ENCODE assay signal across 11 mouse cellular contexts in the genomic region with DNA sequence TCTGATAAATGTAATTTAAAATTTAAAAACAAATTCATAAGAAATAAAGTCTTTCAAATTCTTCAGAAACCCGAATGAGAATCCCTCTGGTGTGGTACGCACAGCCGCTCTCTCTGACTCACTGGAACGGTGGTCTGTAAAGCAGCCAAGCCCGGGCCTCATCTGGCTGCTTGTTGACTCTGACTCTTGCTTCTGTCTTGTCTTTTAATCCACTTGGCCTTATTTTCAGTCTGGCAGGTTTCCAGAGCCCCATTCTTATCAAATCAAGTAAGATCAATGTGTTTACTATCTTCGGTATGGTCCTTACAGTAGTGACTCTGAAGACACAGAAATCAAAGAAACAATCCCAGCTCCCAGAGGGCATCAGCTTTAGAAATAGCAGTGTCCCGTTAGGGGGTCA. TPM values are rescaled to one million over a fixed set of nuclear protein-coding genes. Genes with fewer than 3 reads are reported as not detected.
DNase-seq lines count a peak whose midpoint lies in the region; ATAC-seq and TF ChIP-seq lines count a peak whose summit lies in the region.
"Had no signal": no experiment of that assay in that cellular context is flagged by ENCODE, and none has a peak within 500 bp of the region (broad histone marks: within the 10 kb centered on the region; RNA-seq: fewer than 3 reads in every experiment).

No protein-coding gene starts in this region.

- no peak overlapping the region for H3K9ac ChIP-seq in intestine, postnatal 0 days (ENCODE audit: low read depth, low read length)
- no peak overlapping the region for H3K9ac ChIP-seq in intestine, embryonic 16.5 days (ENCODE audit: low read depth, low read length)
- no peak overlapping the region for H3K9ac ChIP-seq in liver, embryonic 15.5 days

- no peak overlapping the region for H3K27ac ChIP-seq in intestine, postnatal 0 days (ENCODE audit: low read depth, low read length)
- no peak overlapping the region for H3K27ac ChIP-seq in intestine, embryonic 16.5 days (ENCODE audit: low read length)
- peak overlapping the region; percentile 100 for H3K27ac ChIP-seq in liver, embryonic 15.5 days (replicated peaks)
- H3K27ac ChIP-seq: layer of hippocampus, adult 2 months had no signal

- WGBS in intestine, postnatal 0 days: 42% methylated on average over 7 of the region's 7 CpGs
- WGBS in intestine, embryonic 16.5 days: 29% methylated on average over 7 of the region's 7 CpGs
- WGBS in liver, embryonic 15.5 days (ENCODE audit: insufficient replicate concordance): 37% methylated on average over 7 of the region's 7 CpGs

- H3K4me3 ChIP-seq in intestine, postnatal 0 days (ENCODE audit: low read depth, low read length): no peak overlapping the region
- H3K4me3 ChIP-seq in intestine, embryonic 16.5 days (ENCODE audit: low read length): no peak overlapping the region
- 0 out of 2 replicates have a peak overlapping the region, but pooled peaks have one; percentile 85 for H3K4me3 ChIP-seq in liver, embryonic 15.5 days (replicated peaks)

- DNase-seq in adrenal gland, adult 2 months: peak; percentile 36
- DNase-seq in adrenal gland, adult 18-20 months (ENCODE audit: low spot score in 2 of 2): no peak
- DNase-seq in Muller cell, postnatal 12 days (ENCODE audit: inconsistent ontology term): peak; percentile 17
- no peak for DNase-seq in gastrocnemius, postnatal 25 days
- DNase-seq in thymus, postnatal 10 days (ENCODE audit: low spot score in 2 of 2): no peak
- DNase-seq: cerebellum, adult 9-11 months; kidney, adult 11 months had no signal

- H3K36me3 ChIP-seq in intestine, postnatal 0 days (ENCODE audit: control insufficient read depth, insufficient read depth): no peaks in the 10 kb centered on the region
- H3K36me3 ChIP-seq in intestine, embryonic 16.5 days (ENCODE audit: control insufficient read depth, insufficient read depth, low read length): no peaks in the 10 kb centered on the region
- peaks cover 13% of the 10 kb centered on the region for H3K36me3 ChIP-seq in liver, embryonic 15.5 days (replicated peaks)

- H3K4me1 ChIP-seq in intestine, postnatal 0 days (replicated peaks; ENCODE audit: control insufficient read depth, insufficient read depth, low read length): peaks cover 3% of the 10 kb centered on the region
- H3K4me1 ChIP-seq in intestine, embryonic 16.5 days (ENCODE audit: control insufficient read depth, insufficient read depth, low read length): peaks cover 14% of the 10 kb centered on the region
- H3K4me1 ChIP-seq in liver, embryonic 15.5 days (replicated peaks): peaks cover 63% of the 10 kb centered on the region

- no peak for ATAC-seq in intestine, postnatal 0 days
- ATAC-seq in intestine, embryonic 16.5 days: no peak
- no peak for ATAC-seq in liver, embryonic 15.5 days (ENCODE audit: insufficient read depth)

- peak overlapping the region; percentile 75; the same call in 1 of the 2 replicates for H3K4me2 ChIP-seq in intestine, postnatal 0 days (replicated peaks; ENCODE audit: low read depth)
- H3K4me2 ChIP-seq in intestine, embryonic 16.5 days (ENCODE audit: low read depth, low read length): no peak overlapping the region
- H3K4me2 ChIP-seq in liver, embryonic 15.5 days: peak overlapping the region; percentile 76

- H3K27me3 ChIP-seq in intestine, postnatal 0 days (replicated peaks; ENCODE audit: control insufficient read depth, insufficient read depth, low read length): no peaks in the 10 kb centered on the region; the same call in 1 of the 2 replicates
- H3K27me3 ChIP-seq in intestine, embryonic 16.5 days (replicated peaks; ENCODE audit: control insufficient read depth, insufficient read depth, low read length): no peaks in the 10 kb centered on the region; the same call in 1 of the 2 replicates
- no peaks in the 10 kb centered on the region for H3K27me3 ChIP-seq in liver, embryonic 15.5 days

- no peak for TF ChIP-seq CTCF in intestine, postnatal 0 days (IDR thresholded peaks at IDR 0.05; ENCODE audit: low read depth)

- no peaks in the 10 kb centered on the region for H3K9me3 ChIP-seq in intestine, postnatal 0 days (ENCODE audit: control insufficient read depth)
- H3K9me3 ChIP-seq in intestine, embryonic 16.5 days (ENCODE audit: control insufficient read depth, low read length): no peaks in the 10 kb centered on the region
- no peaks in the 10 kb centered on the region for H3K9me3 ChIP-seq in liver, embryonic 15.5 days (replicated peaks)

RNA-seq across cellular contexts. Expression of gene Zc3hav1, which starts 1.5 kb away (rescaled TPM):
- 10 to 100 TPM; 48.8 to 67.8 TPM for total RNA-seq in adrenal gland, adult 2 months (2021)
- polyA plus RNA-seq in adrenal gland, adult 2 months (2012; rRNA removed): 26.2 and 32.0 TPM in 2 replicates
- 10 to 100 TPM; 50.6 to 65.0 TPM for total RNA-seq in adrenal gland, adult 18-20 months (2021)
- 22.7 and 22.8 TPM in 2 replicates for polyA plus RNA-seq in intestine, postnatal 0 days (2015; fragmentation: Nextera tagmentation; extraction: Ambion mirVana)
- 15.5 and 16.5 TPM in 2 replicates for polyA plus RNA-seq in intestine, embryonic 16.5 days (2015; fragmentation: Nextera tagmentation; extraction: Ambion mirVana)
- polyA plus RNA-seq in liver, embryonic 15.5 days (2015; fragmentation: Nextera tagmentation; extraction: Ambion mirVana): 23.4 and 23.6 TPM in 2 replicates
- 1 to 10 TPM; 5.1 to 6.9 TPM for total RNA-seq in gastrocnemius, postnatal 25 days (2021)

RNA-seq across cellular contexts. Expression of gene Ttc26, which starts 25.4 kb away (rescaled TPM):
- 1 to 10 TPM; 2.8 to 5.7 TPM for total RNA-seq in adrenal gland, adult 2 months (2021)
- polyA plus RNA-seq in adrenal gland, adult 2 months (2012; rRNA removed): 0.39 and 0.52 TPM in 2 replicates
- total RNA-seq in adrenal gland, adult 18-20 months (2021): 1 to 10 TPM; 1.3 to 2.3 TPM
- polyA plus RNA-seq in intestine, postnatal 0 days (2015; fragmentation: Nextera tagmentation; extraction: Ambion mirVana): 0.71 and 0.85 TPM in 2 replicates
- 2.5 and 3.2 TPM in 2 replicates for polyA plus RNA-seq in intestine, embryonic 16.5 days (2015; fragmentation: Nextera tagmentation; extraction: Ambion mirVana)
- polyA plus RNA-seq in liver, embryonic 15.5 days (2015; fragmentation: Nextera tagmentation; extraction: Ambion mirVana): 0.23 and 0.30 TPM in 2 replicates
- total RNA-seq in gastrocnemius, postnatal 25 days (2021): 1 to 10 TPM; 1.1 to 1.7 TPM

RNA-seq across cellular contexts. Expression of gene Zc3hav1l, which starts 56.8 kb away (rescaled TPM):
- 1 to 10 TPM; 2.2 to 3.1 TPM for total RNA-seq in adrenal gland, adult 2 months (2021)
- 2.4 and 3.2 TPM in 2 replicates for polyA plus RNA-seq in adrenal gland, adult 2 months (2012; rRNA removed)
- total RNA-seq in adrenal gland, adult 18-20 months (2021): 1 to 10 TPM; 2.1 to 2.8 TPM
- polyA plus RNA-seq in intestine, postnatal 0 days (2015; fragmentation: Nextera tagmentation; extraction: Ambion mirVana): 1.6 TPM in 2 replicates
- polyA plus RNA-seq in intestine, embryonic 16.5 days (2015; fragmentation: Nextera tagmentation; extraction: Ambion mirVana): 4.8 and 5.4 TPM in 2 replicates
- 1.4 and 1.5 TPM in 2 replicates for polyA plus RNA-seq in liver, embryonic 15.5 days (2015; fragmentation: Nextera tagmentation; extraction: Ambion mirVana)
- total RNA-seq in gastrocnemius, postnatal 25 days (2021): 1 to 10 TPM in 1 of 2 experiments, under 1 TPM in 1; 0.84 to 1.0 TPM

Comparison
In these comparisons a context has a peak if more than half of its experiments do, and no peak if none do; other contexts are left out.
1. DNase-seq: peak in adrenal gland, adult 2 months (single experiment) and Muller cell, postnatal 12 days (single experiment); none in adrenal gland, adult 18-20 months (0 of 2), gastrocnemius, postnatal 25 days (single experiment) and thymus, postnatal 10 days (0 of 2).